Mouse (Mus musculus) retina, postnatal 1 day (tissue): Measurements from ENCODE around the gene Olfr980.
"Not testable (repeated sequence)": the region's sequence is repeated elsewhere in the genome, so short reads cannot be mapped to it uniquely, and the experiment has no call there.

Source experiments
- DNase-seq: peaks from one replicate; pipeline ENCODE4 v3.0.0-alpha.2; 2012

Olfr980 gene

DNA sequence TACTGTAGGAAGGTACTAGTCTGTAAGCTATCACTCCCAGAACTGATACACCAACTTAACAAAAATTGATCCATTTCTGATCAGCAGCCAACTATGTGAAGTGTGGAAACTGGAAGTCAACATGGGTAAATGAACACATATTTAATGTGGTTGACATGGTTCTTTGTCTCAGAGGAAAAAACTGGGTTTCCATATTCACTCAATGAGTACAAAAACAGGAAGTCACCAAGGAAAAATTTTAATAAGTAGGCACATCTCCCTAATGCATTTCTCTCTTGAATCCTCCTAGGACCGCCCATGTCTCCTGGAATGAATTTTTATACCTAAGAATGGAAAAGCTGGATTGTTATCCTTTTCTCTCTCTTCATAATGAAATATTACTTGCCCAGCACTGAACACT lies at the start of gene Olfr980:
Gene Olfr980 (minus strand): TSS at position 101 of the 400 bp plus-strand sequence.
- DNase-seq, result no peak

DNA sequence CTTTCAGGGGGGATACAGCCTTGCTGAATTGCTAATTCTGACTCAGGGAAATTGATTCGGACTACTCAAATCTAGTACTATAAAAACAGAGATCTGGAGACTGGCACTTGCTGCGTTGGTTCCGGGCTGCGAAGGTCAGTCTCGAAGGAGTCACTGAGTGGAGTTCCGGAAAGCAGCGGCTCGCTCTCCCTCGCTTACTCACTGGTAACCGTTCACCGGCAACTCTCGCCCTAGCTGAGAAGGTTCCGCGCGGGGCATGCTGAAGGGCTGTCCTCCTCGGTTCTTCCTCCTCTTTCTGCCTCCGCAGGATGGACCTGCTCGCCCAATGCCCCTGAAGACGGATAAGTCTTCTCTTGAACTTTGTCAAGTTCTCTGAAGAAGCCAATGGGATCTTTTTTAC lies 40.8 kb upstream of the Olfr980 start:
- no peak for DNase-seq

DNA sequence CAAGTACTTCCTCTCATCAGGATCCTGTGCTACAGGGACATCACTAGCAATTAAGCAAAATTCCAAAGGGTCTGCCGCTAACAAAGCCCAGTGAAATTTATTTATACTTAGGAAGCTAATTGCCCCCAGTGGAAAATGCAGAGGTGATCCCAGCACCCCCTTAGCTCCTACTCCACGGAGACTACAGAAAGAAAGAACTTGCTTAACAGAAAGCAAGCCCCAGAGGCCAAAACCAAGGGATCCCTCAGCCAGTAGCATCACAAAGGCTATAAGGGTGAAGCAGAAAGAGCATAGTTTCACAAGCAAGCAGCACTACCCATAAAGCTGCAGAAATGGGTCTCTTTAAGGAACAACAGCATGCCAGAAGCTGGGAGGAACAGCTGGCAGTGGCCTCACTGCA lies 11.8 kb upstream of the Olfr980 start, which contains the start of gene Olfr981:
Gene Olfr981 (plus strand): TSS at position 301 of the 400 bp plus-strand sequence.
- no peak for DNase-seq

DNA sequence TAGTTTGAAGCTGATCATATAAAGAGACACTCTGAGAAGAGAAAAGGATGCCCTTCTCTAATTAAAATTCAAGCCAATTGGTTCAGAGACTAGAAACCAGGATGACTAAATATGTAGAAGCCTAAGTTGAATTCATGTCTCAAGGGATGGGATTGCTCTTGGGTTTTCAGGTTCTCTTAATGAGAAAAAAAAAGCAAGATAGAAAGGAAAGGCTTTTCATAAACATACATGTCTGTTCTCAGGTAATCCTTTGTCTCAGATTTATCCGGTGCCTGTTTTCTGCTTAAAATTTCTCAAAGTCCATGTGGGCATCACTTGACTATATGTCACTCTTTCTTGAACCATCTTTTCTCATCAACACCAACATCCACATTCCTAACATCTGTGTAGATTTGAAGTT lies 6.0 kb downstream of the Olfr980 start, which contains the start of gene Olfr979:
Gene Olfr979 (minus strand): TSS at position 101 of the 400 bp plus-strand sequence.
- no peak for DNase-seq

DNA sequence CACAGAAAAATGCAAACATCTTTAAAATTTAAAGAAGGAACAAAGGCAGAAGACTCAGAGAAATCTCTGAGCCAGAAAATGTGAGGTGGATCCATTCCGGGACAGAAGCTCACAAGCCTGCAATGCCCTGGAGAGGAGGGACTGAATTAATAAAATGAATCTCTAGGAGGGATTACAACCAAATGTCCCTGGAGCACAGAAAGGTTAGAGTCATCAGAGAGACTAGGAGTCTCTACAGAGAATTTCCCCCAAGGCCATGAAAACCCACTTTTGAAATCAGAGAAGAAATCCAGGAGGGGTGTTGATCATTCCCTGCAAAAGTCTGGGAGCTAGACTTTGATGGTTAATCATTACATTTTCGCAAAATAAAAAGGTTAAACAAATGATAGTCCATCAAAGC lies 17.6 kb downstream of the Olfr980 start, which contains the start of gene Olfr978:
Gene Olfr978 (plus strand): TSS at position 301 of the 400 bp plus-strand sequence.
- no peak for DNase-seq

DNA sequence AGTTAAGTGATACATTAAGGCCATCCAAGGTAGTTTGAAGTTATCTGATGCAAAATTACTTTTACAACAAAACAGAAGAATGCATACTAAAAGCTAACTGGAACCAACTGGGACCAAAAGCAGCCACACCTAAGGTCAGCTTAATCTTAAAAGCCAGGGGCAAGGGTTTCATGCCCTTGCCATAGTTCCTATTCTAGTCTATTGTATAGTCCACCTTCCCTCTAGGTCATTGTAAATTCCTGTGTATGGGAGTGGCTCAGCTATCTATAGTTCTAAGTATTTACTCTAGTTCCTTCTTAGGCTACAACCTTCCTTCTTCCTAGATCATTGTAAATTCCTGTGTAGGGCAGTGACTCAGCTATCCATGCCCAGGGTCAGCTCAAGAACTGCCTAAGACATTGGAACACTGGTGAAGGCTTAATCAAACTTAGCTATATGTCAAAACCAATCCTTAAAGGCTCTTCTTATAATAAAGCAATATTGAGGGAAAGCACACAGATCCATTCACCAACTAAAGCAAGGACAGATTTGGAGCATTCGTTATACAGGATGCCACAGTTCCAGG lies 32.7 kb downstream of the Olfr980 start:
- DNase-seq, result not testable (repeated sequence)

DNA sequence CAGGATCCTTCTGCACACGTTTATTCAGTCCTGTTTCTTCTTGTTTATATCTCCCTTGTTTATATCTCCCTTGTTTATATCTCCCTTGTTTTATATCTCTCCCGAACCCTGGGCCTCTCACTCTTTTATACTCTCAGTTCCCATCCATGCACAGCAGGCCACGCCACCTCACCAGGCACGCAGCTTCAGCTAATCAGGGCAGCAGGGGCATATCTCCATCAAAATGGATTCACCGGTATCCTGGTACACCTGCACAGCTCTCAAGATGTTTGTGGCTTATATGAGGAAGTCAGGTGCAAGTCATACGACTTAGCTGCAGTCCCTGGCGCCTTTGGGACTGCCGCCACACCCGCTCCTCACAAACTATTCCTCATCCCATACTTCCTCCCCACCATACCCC lies 48.3 kb downstream of the Olfr980 start, which contains the start of gene Olfr976:
Gene Olfr976 (minus strand): TSS at position 101 of the 400 bp plus-strand sequence.
- not testable (repeated sequence) for DNase-seq
